Mouse (Mus musculus): ENCODE results near the gene Fam25c. TPM values are rescaled to one million over a fixed set of nuclear protein-coding genes. Genes with fewer than 3 reads are reported as not detected.

Gene Fam25c
- polyA plus RNA-seq, 1 experiment from 2014 or later = not detected

DNA sequence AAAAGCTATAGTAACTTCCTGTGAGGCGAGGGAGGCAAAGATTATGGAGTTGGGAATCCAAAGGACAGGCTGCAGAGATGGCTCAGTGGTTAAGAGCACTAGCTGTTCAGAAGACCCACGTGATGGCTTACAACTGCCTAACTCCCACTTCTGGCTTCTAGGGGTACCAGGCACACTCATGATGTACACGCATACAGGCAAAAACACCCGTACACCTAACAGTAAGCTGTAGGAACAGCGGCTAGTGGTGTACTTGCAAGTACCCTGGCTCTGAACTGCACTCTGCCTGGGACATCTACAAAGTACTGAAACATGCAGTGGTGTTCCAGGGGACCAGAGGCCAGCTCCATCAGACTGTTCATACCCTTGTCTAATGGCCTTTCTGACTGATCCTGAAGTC, 8.1 kb downstream of the Fam25c start:
- H3K36me3 ChIP-seq = peaks cover 21% of the 10 kb centered on the region
- no peak overlapping the region for H3K4me3 ChIP-seq
- H3K27me3 ChIP-seq (replicated peaks) = no peaks in the 10 kb centered on the region
- no peak overlapping the region for H3K27ac ChIP-seq
- 74% methylated on average over 5 of the region's 5 CpGs for WGBS (ENCODE audit: insufficient replicate concordance)
- H3K9ac ChIP-seq = no peak overlapping the region
- no peaks in the 10 kb centered on the region for H3K9me3 ChIP-seq (replicated peaks)
- H3K4me2 ChIP-seq = no peak overlapping the region
- ATAC-seq = no peak
- no peaks in the 10 kb centered on the region for H3K4me1 ChIP-seq

DNA sequence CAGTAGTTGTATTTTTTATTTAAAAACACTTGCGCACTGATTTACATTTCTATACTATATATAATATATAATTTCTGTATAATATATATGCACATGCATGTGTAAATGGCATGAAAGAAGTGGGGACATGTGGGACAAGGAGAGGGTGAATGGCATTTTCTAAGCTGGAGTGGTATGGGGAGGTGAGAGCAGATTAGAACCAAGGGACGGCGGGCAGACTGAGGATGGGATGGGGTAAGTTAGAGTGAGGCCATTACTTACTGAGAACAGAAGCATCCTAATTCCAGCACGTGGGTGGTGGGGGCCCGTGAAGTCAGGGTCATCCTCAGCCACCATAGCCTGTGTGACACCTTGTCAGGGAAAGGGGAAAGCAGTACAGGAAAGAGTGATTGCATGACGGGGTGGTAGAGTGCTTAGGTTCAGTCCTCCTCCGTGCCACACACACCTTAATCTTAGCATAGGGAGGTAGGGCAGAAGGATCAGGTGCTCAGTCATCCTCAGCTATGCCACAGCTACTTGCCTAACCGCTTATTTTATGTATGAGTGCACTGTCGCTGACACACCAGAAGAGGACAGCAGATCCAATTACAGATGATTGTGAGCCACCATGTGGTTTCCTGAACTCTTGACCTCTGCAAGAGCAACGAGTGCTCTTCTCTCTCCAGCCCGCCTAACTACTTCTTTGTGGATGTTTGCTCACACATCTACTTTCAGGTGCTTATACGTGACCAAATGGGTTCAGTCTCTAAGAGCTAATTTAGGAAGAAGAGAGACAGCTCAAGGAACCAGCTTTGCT, 9.3 kb downstream of the Fam25c start:
- 64% methylated on average over 12 of the region's 12 CpGs for WGBS (ENCODE audit: insufficient replicate concordance)
- Histone ChIP-seq H3K27ac (no peak overlapping the region), H3K4me2 (no peak overlapping the region), H3K9ac (no peak overlapping the region), H3K36me3 (peaks cover 31% of the 10 kb centered on the region), H3K4me3 (no peak overlapping the region), H3K4me1 (no peaks in the 10 kb centered on the region), H3K27me3 (replicated peaks) (no peaks in the 10 kb centered on the region), H3K9me3 (replicated peaks) (no peaks in the 10 kb centered on the region)
- peak; percentile 49 for ATAC-seq

DNA sequence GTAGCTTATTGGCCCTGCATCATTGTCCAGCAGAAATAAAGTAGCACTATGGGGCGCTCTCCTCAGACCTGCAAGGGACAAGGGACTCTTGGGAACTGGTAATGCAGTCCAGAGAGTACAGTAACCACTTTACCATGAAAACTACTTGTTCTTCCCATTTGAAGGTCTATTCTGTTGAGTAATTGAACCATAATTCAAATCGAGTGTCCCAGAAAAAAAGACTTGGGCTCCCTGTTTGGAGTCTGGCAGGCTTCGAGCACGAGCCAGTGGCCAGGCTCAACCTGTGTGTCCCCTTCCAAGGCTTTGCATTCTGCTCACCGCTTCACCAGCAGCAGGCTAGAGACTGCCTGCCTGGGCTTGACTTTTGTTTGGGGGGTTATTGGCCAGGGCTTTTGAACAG, 10.9 kb downstream of the Fam25c start:
- H3K4me1 ChIP-seq = no peaks in the 10 kb centered on the region
- WGBS (ENCODE audit: insufficient replicate concordance) = 82% methylated on average over 5 of the region's 5 CpGs
- H3K4me3 ChIP-seq = no peak overlapping the region
- no peak for ATAC-seq
- no peak overlapping the region for H3K27ac ChIP-seq
- H3K27me3 ChIP-seq (replicated peaks) = no peaks in the 10 kb centered on the region
- H3K4me2 ChIP-seq = no peak overlapping the region
- H3K36me3 ChIP-seq = peaks cover 43% of the 10 kb centered on the region
- no peaks in the 10 kb centered on the region for H3K9me3 ChIP-seq (replicated peaks)
- H3K9ac ChIP-seq = no peak overlapping the region

GRCm38 (mm10) chr14:34343078-34343477, 12.2 kb downstream of the Fam25c start:
- ATAC-seq = no peak
- no peaks in the 10 kb centered on the region for H3K9me3 ChIP-seq (replicated peaks)
- no peaks in the 10 kb centered on the region for H3K27me3 ChIP-seq (replicated peaks)
- 55% methylated on average over 4 of the region's 4 CpGs for WGBS (ENCODE audit: insufficient replicate concordance)
- peaks cover 52% of the 10 kb centered on the region for H3K36me3 ChIP-seq
- H3K4me1 ChIP-seq = no peaks in the 10 kb centered on the region
- H3K27ac ChIP-seq = no peak overlapping the region
- no peak overlapping the region for H3K4me3 ChIP-seq
- H3K9ac ChIP-seq = no peak overlapping the region
- no peak overlapping the region for H3K4me2 ChIP-seq

GRCm38 (mm10) chr14:34341993-34342392, 13.2 kb downstream of the Fam25c start:
- WGBS (ENCODE audit: insufficient replicate concordance) = 80% methylated on average over 4 of the region's 4 CpGs
- Histone ChIP-seq H3K4me3 (no peak overlapping the region), H3K9me3 (replicated peaks) (no peaks in the 10 kb centered on the region), H3K36me3 (peaks cover 63% of the 10 kb centered on the region), H3K27me3 (replicated peaks) (no peaks in the 10 kb centered on the region), H3K9ac (no peak overlapping the region), H3K4me2 (no peak overlapping the region), H3K4me1 (no peaks in the 10 kb centered on the region), H3K27ac (no peak overlapping the region)
- ATAC-seq = no peak

DNA sequence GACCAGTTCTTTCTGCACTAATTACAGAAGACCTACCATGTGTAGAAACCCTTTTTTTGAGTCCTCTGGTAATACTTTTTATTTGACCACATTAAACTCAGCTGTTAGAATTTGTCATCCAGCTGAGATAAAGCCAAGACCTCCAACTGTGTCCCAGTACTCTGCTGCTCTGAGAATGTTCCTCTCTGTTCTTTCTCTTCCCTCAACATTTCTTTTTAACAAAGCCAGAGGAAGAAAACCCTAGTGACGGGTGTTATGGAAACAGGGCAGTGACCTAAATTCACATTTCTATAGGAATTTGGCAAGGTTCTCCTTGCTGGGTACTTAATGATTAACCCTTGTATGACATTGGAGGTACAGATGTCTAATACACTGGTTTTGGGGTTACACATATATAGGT, 15.8 kb downstream of the Fam25c start:
- Histone ChIP-seq H3K4me2 (no peak overlapping the region), H3K4me3 (no peak overlapping the region), H3K9me3 (replicated peaks) (no peaks in the 10 kb centered on the region), H3K9ac (no peak overlapping the region), H3K4me1 (no peaks in the 10 kb centered on the region), H3K27ac (no peak overlapping the region), H3K36me3 (peaks cover 87% of the 10 kb centered on the region), H3K27me3 (replicated peaks) (no peaks in the 10 kb centered on the region)
- no peak for ATAC-seq
- 57% methylated on average over 1 of the region's 1 CpGs for WGBS (ENCODE audit: insufficient replicate concordance)

DNA sequence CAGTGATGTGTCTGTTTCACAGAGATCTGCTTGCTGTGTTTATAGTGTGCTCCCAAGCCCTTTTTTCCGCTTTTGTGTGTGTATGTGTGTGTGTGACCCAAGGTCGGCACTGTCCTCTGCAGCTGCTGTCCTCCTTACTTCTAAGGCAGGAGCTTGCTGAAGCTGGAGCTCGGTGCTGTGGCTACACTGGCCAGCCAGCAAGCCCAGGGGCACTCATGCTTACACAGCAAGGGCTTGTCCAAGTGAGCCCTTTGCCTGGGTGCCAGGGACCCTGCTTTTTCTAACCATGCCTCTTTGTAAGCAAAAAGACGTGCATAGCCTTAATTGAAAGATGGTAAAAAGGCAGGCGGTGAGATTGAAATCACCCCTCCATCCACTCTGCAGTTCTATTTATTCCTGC, 22.8 kb downstream of the Fam25c start:
- no peak overlapping the region for H3K9ac ChIP-seq
- H3K4me3 ChIP-seq = no peak overlapping the region
- WGBS (ENCODE audit: insufficient replicate concordance) = 85% methylated on average over 5 of the region's 5 CpGs
- H3K27me3 ChIP-seq (replicated peaks) = no peaks in the 10 kb centered on the region
- ATAC-seq = no peak
- H3K9me3 ChIP-seq (replicated peaks) = no peaks in the 10 kb centered on the region
- no peaks in the 10 kb centered on the region for H3K4me1 ChIP-seq
- no peak overlapping the region for H3K27ac ChIP-seq
- H3K4me2 ChIP-seq = no peak overlapping the region
- H3K36me3 ChIP-seq = peaks cover 84% of the 10 kb centered on the region

- Histone ChIP-seq H3K4me1 (no peaks in the 10 kb centered on the region), H3K36me3 (peaks cover 81% of the 10 kb centered on the region)
- 78% methylated on average over 3 of the region's 3 CpGs for WGBS (ENCODE audit: insufficient replicate concordance)
Observed at GRCm38 (mm10) chr14:34331886-34332285, 23.3 kb downstream of the Fam25c start.

DNA sequence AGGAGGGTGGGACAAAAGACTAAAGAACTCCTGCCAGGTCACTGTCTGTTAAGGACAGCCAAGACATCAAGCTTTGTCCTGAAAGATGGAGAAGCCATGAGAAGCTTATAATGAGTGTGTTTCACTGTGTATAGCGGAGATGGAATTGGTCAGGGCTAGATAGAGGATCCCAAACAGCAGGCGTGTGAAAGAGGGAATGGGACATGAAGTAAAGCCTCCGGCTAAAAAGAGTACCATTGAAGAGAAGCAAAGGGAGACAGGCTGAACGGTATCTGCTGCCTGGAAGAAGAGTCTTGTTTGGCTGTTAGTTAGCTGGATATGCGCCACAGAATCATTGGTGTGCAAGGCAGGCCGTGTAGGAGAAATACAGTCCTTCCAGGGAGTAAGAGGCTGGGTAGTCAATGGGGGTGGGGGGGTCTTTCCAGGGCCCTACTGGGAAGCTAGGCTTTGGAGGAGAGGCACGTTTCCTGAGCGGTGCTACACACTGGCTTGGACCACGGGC, 24.5 kb downstream of the Fam25c start:
- no peaks in the 10 kb centered on the region for H3K9me3 ChIP-seq (replicated peaks)
- no peaks in the 10 kb centered on the region for H3K27me3 ChIP-seq (replicated peaks)
- no peaks in the 10 kb centered on the region for H3K4me1 ChIP-seq
- H3K4me3 ChIP-seq = no peak overlapping the region
- H3K4me2 ChIP-seq = no peak overlapping the region
- ATAC-seq = no peak
- peaks cover 76% of the 10 kb centered on the region for H3K36me3 ChIP-seq
- 81% methylated on average over 9 of the region's 9 CpGs for WGBS (ENCODE audit: insufficient replicate concordance)
- H3K27ac ChIP-seq = no peak overlapping the region
- H3K9ac ChIP-seq = no peak overlapping the region

More at GRCm38 (mm10) chr14:34331886-34332285, 23.3 kb downstream of the Fam25c start:
- Histone ChIP-seq H3K9ac (no peak overlapping the region), H3K27me3 (replicated peaks) (no peaks in the 10 kb centered on the region), H3K4me3 (no peak overlapping the region), H3K9me3 (replicated peaks) (no peaks in the 10 kb centered on the region), H3K4me2 (no peak overlapping the region), H3K27ac (no peak overlapping the region)
- ATAC-seq = no peak

- Histone ChIP-seq H3K9me3 (replicated peaks) (no peaks in the 10 kb centered on the region), H3K4me2 (no peak overlapping the region), H3K27ac (no peak overlapping the region), H3K4me1 (no peaks in the 10 kb centered on the region), H3K27me3 (replicated peaks) (no peaks in the 10 kb centered on the region), H3K4me3 (no peak overlapping the region), H3K9ac (no peak overlapping the region), H3K36me3 (peaks cover 73% of the 10 kb centered on the region)
- ATAC-seq = no peak
- WGBS (ENCODE audit: insufficient replicate concordance) = 25% methylated on average over 1 of the region's 1 CpGs
Observed at GRCm38 (mm10) chr14:34327618-34328017, 27.6 kb downstream of the Fam25c start.

DNA sequence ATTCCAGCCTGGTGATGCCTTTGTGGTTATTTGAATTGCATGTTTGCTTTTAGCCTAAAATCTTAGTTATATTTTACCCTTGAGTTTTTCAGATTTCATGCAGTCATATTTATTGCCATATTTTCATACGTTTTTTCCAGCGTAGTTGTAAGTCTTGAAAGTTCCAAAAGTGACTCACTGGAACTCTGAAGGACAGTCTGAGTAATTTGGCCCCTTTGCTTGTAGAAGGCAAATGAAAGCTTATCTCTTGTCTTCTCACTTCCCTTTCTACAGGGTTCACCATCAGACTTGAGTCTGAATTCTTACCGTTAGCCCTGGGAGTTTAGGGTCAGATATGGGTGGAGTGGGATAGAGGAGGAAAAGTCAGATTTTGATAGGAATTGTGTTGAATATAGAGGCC, 28.6 kb downstream of the Fam25c start:
- H3K27ac ChIP-seq = no peak overlapping the region
- H3K4me1 ChIP-seq = no peaks in the 10 kb centered on the region
- no peak overlapping the region for H3K4me3 ChIP-seq
- H3K36me3 ChIP-seq = peaks cover 67% of the 10 kb centered on the region
- no peak overlapping the region for H3K9ac ChIP-seq
- H3K4me2 ChIP-seq = no peak overlapping the region
- ATAC-seq = no peak
- H3K9me3 ChIP-seq (replicated peaks) = no peaks in the 10 kb centered on the region
- H3K27me3 ChIP-seq (replicated peaks) = no peaks in the 10 kb centered on the region
- 50% methylated on average over 3 of the region's 3 CpGs for WGBS (ENCODE audit: insufficient replicate concordance)

DNA sequence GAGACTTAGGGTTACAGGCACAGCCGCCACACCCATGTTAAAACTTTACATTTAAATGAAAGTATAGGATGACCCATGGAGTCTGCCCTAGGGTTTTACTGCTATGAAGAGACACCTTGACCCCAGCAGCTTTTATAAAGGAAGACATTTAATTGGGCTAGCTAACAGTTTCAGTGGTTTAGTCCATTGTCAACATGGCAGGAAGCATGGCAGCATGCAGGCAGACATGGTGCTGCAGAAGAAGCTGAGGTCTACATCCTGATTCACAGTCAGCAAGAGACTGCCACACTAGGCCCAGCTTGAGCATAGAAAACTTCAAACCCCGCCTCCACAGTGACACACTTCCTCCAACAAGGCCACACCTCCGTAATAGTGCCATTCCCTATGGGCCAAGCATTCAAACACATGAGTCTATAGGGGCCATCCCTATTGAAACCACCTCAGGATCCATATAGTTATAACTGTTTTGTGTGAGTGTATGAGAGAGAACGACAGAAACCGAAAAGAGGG, 31.6 kb downstream of the Fam25c start:
- ATAC-seq = no peak
- Histone ChIP-seq H3K36me3 (peaks cover 60% of the 10 kb centered on the region), H3K4me1 (no peaks in the 10 kb centered on the region), H3K9ac (no peak overlapping the region), H3K9me3 (replicated peaks) (no peaks in the 10 kb centered on the region), H3K27ac (no peak overlapping the region), H3K27me3 (replicated peaks) (no peaks in the 10 kb centered on the region), H3K4me3 (no peak overlapping the region), H3K4me2 (no peak overlapping the region)
- whole genome bisulfite sequencing (ENCODE audit: insufficient replicate concordance) = 74% methylated on average over 5 of the region's 5 CpGs

All from liver, embryonic 12.5 days (tissue).